Mouse (Mus musculus): ENCODE results near the gene Gm7137. TPM values are rescaled to one million over a fixed set of nuclear protein-coding genes. Genes with fewer than 3 reads are reported as not detected.

The Gm7137 gene
- total RNA-seq (2023; ENCODE audit: inconsistent age), result not detected in 4 replicates

DNA sequence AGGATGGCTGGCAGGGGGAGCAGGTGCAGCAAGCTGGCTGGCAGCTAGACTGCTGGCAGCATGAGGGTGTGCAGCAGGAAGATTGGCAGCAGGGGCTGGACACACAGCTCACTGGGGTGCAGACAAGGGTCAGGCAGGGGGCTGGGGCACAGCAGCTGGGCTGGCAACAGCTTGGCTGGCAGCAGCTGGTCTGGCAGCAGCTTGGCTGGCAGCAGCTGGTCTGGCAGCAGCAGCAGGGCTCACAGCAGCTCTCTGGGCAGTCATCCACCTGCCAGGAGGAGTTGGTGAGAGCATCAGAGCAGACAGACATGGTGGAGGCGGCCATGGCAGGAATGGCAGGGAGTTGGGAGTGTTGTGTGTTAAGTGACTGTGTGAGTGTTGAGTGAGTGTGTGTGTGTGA lies at the start of gene Gm7137:
TSS of gene Gm7137 (minus strand) at position 325 of the 400 bp plus-strand sequence.

DNA sequence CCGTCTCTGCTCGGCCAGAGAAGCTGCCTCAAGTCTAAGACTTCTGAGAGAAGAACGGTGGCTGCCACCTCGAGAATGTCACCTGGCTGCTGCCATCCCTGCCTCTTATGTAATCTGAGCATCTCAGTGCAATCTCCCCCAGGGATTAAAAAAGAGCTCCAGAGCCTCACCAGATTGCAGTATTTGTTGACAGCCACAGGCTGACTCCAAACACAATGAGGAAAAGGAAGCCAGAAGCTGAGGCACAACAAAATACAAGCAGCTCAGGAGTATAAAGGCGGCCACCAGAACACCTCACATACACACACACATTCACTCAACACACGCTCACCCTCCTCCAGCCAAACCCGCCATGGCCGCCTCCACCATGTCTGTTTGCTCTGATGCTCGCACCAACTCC lies 47.6 kb upstream of the Gm7137 start, which contains the start of gene Krtap10-10:
TSS of gene Krtap10-10 (plus strand) at position 301 of the 400 bp plus-strand sequence.

GRCm38 (mm10) chr10:77826951-77827350 lies 39.0 kb upstream of the Gm7137 start, which contains the start of gene Krtap10-4:
Gene Krtap10-4 (minus strand): TSS chr10:77827095.

DNA sequence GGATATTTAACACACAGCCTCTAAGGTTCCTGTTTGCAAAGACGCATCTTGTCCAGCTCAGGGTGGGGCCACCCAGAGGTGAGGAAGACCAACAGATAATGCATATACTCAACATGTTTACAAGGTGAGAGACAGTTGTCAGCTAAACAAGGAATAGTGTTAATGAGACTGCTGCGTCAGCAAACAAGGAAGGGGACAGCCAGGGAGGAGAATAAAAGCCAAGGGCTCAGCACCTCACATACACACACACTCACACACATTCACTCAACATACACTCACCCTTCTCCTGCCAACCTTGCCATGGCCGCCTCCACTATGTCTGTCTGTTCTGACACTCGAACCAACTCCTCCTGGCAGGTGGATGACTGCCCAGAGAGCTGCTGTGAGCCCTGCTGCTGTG lies 26.4 kb upstream of the Gm7137 start, which contains the start of gene Gm2696:
TSS of gene Gm2696 (plus strand) at position 301 of the 400 bp plus-strand sequence.

DNA sequence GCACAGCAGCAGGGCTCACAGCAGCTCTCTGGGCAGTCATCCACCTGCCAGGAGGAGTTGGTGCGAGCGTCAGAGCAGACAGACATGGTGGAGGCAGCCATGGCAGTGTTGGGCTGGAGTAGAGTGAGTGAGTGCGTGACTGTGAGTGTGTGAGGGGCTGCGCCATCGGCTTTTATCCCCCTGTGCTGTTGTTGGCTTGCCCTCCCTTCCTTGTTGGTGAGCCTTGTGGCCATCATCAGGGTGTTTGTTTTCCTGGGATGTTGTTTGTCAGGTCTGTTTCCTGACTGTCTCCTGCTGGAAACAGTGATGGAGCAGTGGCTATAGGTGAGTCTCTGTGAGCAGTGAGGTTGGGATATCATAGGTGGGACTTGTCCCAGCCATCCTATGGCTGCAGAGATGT lies 23.7 kb upstream of the Gm7137 start, which contains the start of gene Gm9507:
TSS of gene Gm9507 (minus strand) at position 101 of the 400 bp plus-strand sequence.

GRCm38 (mm10) chr10:77798921-77799508 lies 11.0 kb upstream of the Gm7137 start, which contains the start of gene Gm19668:
Gene Gm19668 (minus strand): TSS chr10:77799133.

GRCm38 (mm10) chr10:77794976-77795375 lies 7.0 kb upstream of the Gm7137 start, which contains the start of gene Gm9639:
Gene Gm9639 (minus strand): TSS chr10:77795076.

DNA sequence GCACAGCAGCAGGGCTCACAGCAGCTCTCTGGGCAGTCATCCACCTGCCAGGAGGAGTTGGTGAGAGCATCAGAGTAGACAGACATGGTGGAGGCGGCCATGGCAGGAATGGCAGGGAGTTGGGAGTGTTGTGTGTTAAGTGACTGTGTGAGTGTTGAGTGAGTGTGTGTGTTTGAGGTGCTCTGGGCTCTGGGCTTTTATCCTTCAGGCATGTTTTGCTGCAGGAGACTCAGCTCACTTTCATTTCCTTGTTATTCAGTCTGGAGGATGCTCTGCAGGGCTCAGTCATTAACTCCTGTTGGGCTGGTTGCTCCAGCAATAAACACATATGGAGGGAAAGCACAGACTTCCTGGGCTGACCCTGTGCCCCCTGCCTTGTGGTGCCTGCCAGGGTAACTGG lies 5.6 kb downstream of the Gm7137 start, which contains the start of gene Gm3250:
TSS of gene Gm3250 (minus strand) at position 101 of the 400 bp plus-strand sequence.

GRCm38 (mm10) chr10:77776844-77777243 lies 11.2 kb downstream of the Gm7137 start, which contains the start of gene Gm7138:
Gene Gm7138 (minus strand): TSS chr10:77776944.

GRCm38 (mm10) chr10:77771225-77771624 lies 16.8 kb downstream of the Gm7137 start, which contains the start of gene Gm3238:
Gene Gm3238 (minus strand): TSS chr10:77771325.

GRCm38 (mm10) chr10:77759582-77759981 lies 28.4 kb downstream of the Gm7137 start, which contains the start of gene Gm3233:
Gene Gm3233 (minus strand): TSS chr10:77759682.

GRCm38 (mm10) chr10:77751254-77751653 lies 36.7 kb downstream of the Gm7137 start, which contains the start of gene Gm9736:
Gene Gm9736 (minus strand): TSS chr10:77751354.

GRCm38 (mm10) chr10:77741924-77742688 lies 45.9 kb downstream of the Gm7137 start, which contains the start of gene Gm18596:
Gene Gm18596 (minus strand): TSS chr10:77742638.

Other genes starting within 250 kb of the Gm7137 start
- 72.1 to 89.4 TPM (median 78.3 TPM) in 4 replicates for gene Pttg1ip, start 206.5 kb downstream of the Gm7137 start, total RNA-seq (2023; ENCODE audit: inconsistent age)
- gene Sumo3, start 182.1 kb downstream of the Gm7137 start, total RNA-seq (2023; ENCODE audit: inconsistent age), result 58.9 to 65.6 TPM (median 62.4 TPM) in 4 replicates
- 1.3 to 12.1 TPM in 2 of 4 replicates, not detected in the others for gene Gm49325, start 182.0 kb downstream of the Gm7137 start, total RNA-seq (2023; ENCODE audit: inconsistent age)
- 37.9 to 44.1 TPM (median 41.3 TPM) in 4 replicates for gene Ube2g2, start 165.9 kb downstream of the Gm7137 start, total RNA-seq (2023; ENCODE audit: inconsistent age)
- 2.7 to 5.5 TPM (median 4.4 TPM) in 4 replicates for gene Tspear, start 101.6 kb downstream of the Gm7137 start, total RNA-seq (2023; ENCODE audit: inconsistent age)
- gene Gm19402, start 97.4 kb downstream of the Gm7137 start, total RNA-seq (2023; ENCODE audit: inconsistent age), result not detected in 4 replicates
- not detected in 4 replicates for gene Gm9508, start 91.0 kb downstream of the Gm7137 start, total RNA-seq (2023; ENCODE audit: inconsistent age)
- not detected in 4 replicates for gene Gm10272, start 81.6 kb downstream of the Gm7137 start, total RNA-seq (2023; ENCODE audit: inconsistent age)
- gene Gm10024, start 76.7 kb downstream of the Gm7137 start, total RNA-seq (2023; ENCODE audit: inconsistent age), result not detected in 4 replicates
- gene Gm10142, start 72.4 kb downstream of the Gm7137 start, total RNA-seq (2023; ENCODE audit: inconsistent age), result not detected in 4 replicates
- gene Krtap12-1, start 67.6 kb downstream of the Gm7137 start, total RNA-seq (2023; ENCODE audit: inconsistent age), result not detected in 4 replicates
- gene Gm10100, start 61.7 kb downstream of the Gm7137 start, total RNA-seq (2023; ENCODE audit: inconsistent age), result not detected in 4 replicates
- gene Gm18596, start 45.6 kb downstream of the Gm7137 start, total RNA-seq (2023; ENCODE audit: inconsistent age), result not detected in 4 replicates
- gene Gm9736, start 36.8 kb downstream of the Gm7137 start, total RNA-seq (2023; ENCODE audit: inconsistent age), result not detected in 4 replicates
- not detected in 4 replicates for gene Gm3233, start 28.5 kb downstream of the Gm7137 start, total RNA-seq (2023; ENCODE audit: inconsistent age)
- not detected in 4 replicates for gene Gm3238, start 16.9 kb downstream of the Gm7137 start, total RNA-seq (2023; ENCODE audit: inconsistent age)
- not detected in 4 replicates for gene Gm7138, start 11.3 kb downstream of the Gm7137 start, total RNA-seq (2023; ENCODE audit: inconsistent age)
- not detected in 4 replicates for gene Gm3250, start 5.7 kb downstream of the Gm7137 start, total RNA-seq (2023; ENCODE audit: inconsistent age)
- gene Gm9639, start 6.9 kb upstream of the Gm7137 start, total RNA-seq (2023; ENCODE audit: inconsistent age), result not detected in 4 replicates
- not detected in 4 replicates for gene Gm19668, start 10.9 kb upstream of the Gm7137 start, total RNA-seq (2023; ENCODE audit: inconsistent age)
- gene Gm9507, start 23.6 kb upstream of the Gm7137 start, total RNA-seq (2023; ENCODE audit: inconsistent age), result not detected in 4 replicates
- gene Gm2696, start 26.5 kb upstream of the Gm7137 start, total RNA-seq (2023; ENCODE audit: inconsistent age), result not detected in 4 replicates
- gene Krtap10-4, start 38.9 kb upstream of the Gm7137 start, total RNA-seq (2023; ENCODE audit: inconsistent age), result not detected in 4 replicates
- gene Krtap10-10, start 47.7 kb upstream of the Gm7137 start, total RNA-seq (2023; ENCODE audit: inconsistent age), result not detected in 4 replicates
- gene Gm36176, start 58.6 kb upstream of the Gm7137 start, total RNA-seq (2023; ENCODE audit: inconsistent age), result not detected in 4 replicates
- not detected in 4 replicates for gene Gm10318, start 64.7 kb upstream of the Gm7137 start, total RNA-seq (2023; ENCODE audit: inconsistent age)
- not detected in 4 replicates for gene Gm3285, start 73.8 kb upstream of the Gm7137 start, total RNA-seq (2023; ENCODE audit: inconsistent age)
- 0.16 to 0.19 TPM in 2 of 4 replicates, not detected in the others for gene Lrrc3, start 114.3 kb upstream of the Gm7137 start, total RNA-seq (2023; ENCODE audit: inconsistent age)
- gene Trpm2, start 182.4 kb upstream of the Gm7137 start, total RNA-seq (2023; ENCODE audit: inconsistent age), result 17.7 to 30.3 TPM (median 24.5 TPM) in 4 replicates
- 8.2 to 11.2 TPM (median 8.8 TPM) in 4 replicates for gene 1810043G02Rik, start 190.3 kb upstream of the Gm7137 start, total RNA-seq (2023; ENCODE audit: inconsistent age)
- gene Pfkl, start 221.9 kb upstream of the Gm7137 start, total RNA-seq (2023; ENCODE audit: inconsistent age), result 74.1 to 88.4 TPM (median 80.7 TPM) in 4 replicates

Measured in B cell, adult (primary cell).